Mouse (Mus musculus): ENCODE results near the gene Kcnk7. TPM values are rescaled to one million over a fixed set of nuclear protein-coding genes. Genes with fewer than 3 reads are reported as not detected.

Kcnk7 gene
- total RNA-seq, 1 experiment = 0.67 TPM

GRCm38 (mm10) chr19:5751742-5752141 lies 47.6 kb downstream of the Kcnk7 start:
- Histone ChIP-seq H3K4me3 (ENCODE audit: insufficient read depth in 1 of 2, low read depth in 1 of 2, low read length in 2 of 2, poor library complexity in 1 of 2, severe bottlenecking in 1 of 2) (no peak overlapping the region; a peak in 2 of 4 replicates), H3K27ac (ENCODE audit: insufficient read depth, low read depth, low read length, poor library complexity, severe bottlenecking) (no peak overlapping the region), H3K36me3 (ENCODE audit: control insufficient read depth, insufficient read depth, low read length, poor library complexity, severe bottlenecking) (no peaks in the 10 kb centered on the region), H3K9ac (ENCODE audit: insufficient read depth, low read depth, low read length, poor library complexity, severe bottlenecking) (0 out of 2 replicates have a peak overlapping the region, but pooled peaks have one; percentile 17), H3K9me3 (ENCODE audit: control insufficient read depth, insufficient read depth, low read depth, low read length) (no peaks in the 10 kb centered on the region), H3K4me1 (ENCODE audit: control insufficient read depth in 2 of 2, insufficient read depth in 2 of 2, low read length in 2 of 2, poor library complexity in 1 of 2) (peaks cover 3 to 22% of the 10 kb centered on the region in 2 experiments; a peak in 3 of 4 replicates)
- no peak for DNase-seq (ENCODE audit: low read depth, low spot score)
- in situ Hi-C loops (cut with MboI; ENCODE audit: low sequenced_read_pairs in 2 of 2, unreplicated experiment in 2 of 2) = no loop called here
- TF ChIP-seq CHD2 (IDR thresholded peaks at IDR 0.05; ENCODE audit: low read depth, low read length) (no peak), MAFK (IDR thresholded peaks at IDR 0.05; ENCODE audit: insufficient read depth, low read depth, low read length) (no peak), HCFC1 (IDR thresholded peaks at IDR 0.05; ENCODE audit: borderline replicate concordance, insufficient read depth, low read length) (no peak), ZNF384 (IDR thresholded peaks at IDR 0.05; ENCODE audit: low read depth, low read length) (no peak), ZC3H11A (IDR thresholded peaks at IDR 0.05; ENCODE audit: borderline replicate concordance, low read depth, low read length) (no peak)

GRCm38 (mm10) chr19:5756321-5756985 lies 52.3 kb downstream of the Kcnk7 start:
- in situ Hi-C loops (cut with MboI; ENCODE audit: low sequenced_read_pairs in 2 of 2, unreplicated experiment in 2 of 2) = no loop called here
- no peak for TF ChIP-seq CHD2 (IDR thresholded peaks at IDR 0.05; ENCODE audit: low read depth, low read length)
- TF ChIP-seq ZNF384 (IDR thresholded peaks at IDR 0.05; ENCODE audit: low read depth, low read length) = no peak
- no peak for TF ChIP-seq HCFC1 (IDR thresholded peaks at IDR 0.05; ENCODE audit: borderline replicate concordance, insufficient read depth, low read length)
- peaks cover 24% of the 10 kb centered on the region for H3K36me3 ChIP-seq (ENCODE audit: control insufficient read depth, insufficient read depth, low read length, poor library complexity, severe bottlenecking)
- peaks cover 3 to 16% of the 10 kb centered on the region in 2 experiments; a peak in 2 of 4 replicates for H3K4me1 ChIP-seq (ENCODE audit: control insufficient read depth in 2 of 2, insufficient read depth in 2 of 2, low read length in 2 of 2, poor library complexity in 1 of 2)
- H3K4me3 ChIP-seq (ENCODE audit: insufficient read depth in 1 of 2, low read depth in 1 of 2, low read length in 2 of 2, poor library complexity in 1 of 2, severe bottlenecking in 1 of 2) = peak overlapping the region; percentile 54
- no peak for DNase-seq (ENCODE audit: low read depth, low spot score)
- peak overlapping the region; percentile 33; the same call in 1 of the 2 replicates for H3K9ac ChIP-seq (ENCODE audit: insufficient read depth, low read depth, low read length, poor library complexity, severe bottlenecking)
- H3K9me3 ChIP-seq (ENCODE audit: control insufficient read depth, insufficient read depth, low read depth, low read length) = no peaks in the 10 kb centered on the region
- no peak overlapping the region for H3K27ac ChIP-seq (ENCODE audit: insufficient read depth, low read depth, low read length, poor library complexity, severe bottlenecking)

Other genes starting within 250 kb of the Kcnk7 start
- gene Ccdc85b, start 246.5 kb upstream of the Kcnk7 start, total RNA-seq (2012; rRNA removed) = 4.9 and 5.4 TPM in 2 replicates
- 52.4 and 62.0 TPM in 2 replicates for gene Fibp, start 243.8 kb upstream of the Kcnk7 start, total RNA-seq (2012; rRNA removed)
- gene Ctsw, start 235.9 kb upstream of the Kcnk7 start, total RNA-seq (2012; rRNA removed) = 4.5 and 11.7 TPM in 2 replicates
- 18.0 and 23.9 TPM in 2 replicates for gene Efemp2, start 230.4 kb upstream of the Kcnk7 start, total RNA-seq (2012; rRNA removed)
- gene Mus81, start 216.0 kb upstream of the Kcnk7 start, total RNA-seq (2012; rRNA removed) = 31.3 and 36.4 TPM in 2 replicates
- 775 and 955 TPM in 2 replicates for gene Cfl1, start 213.9 kb upstream of the Kcnk7 start, total RNA-seq (2012; rRNA removed)
- 1.7 and 1.8 TPM in 2 replicates for gene 1700020D05Rik, start 200.6 kb upstream of the Kcnk7 start, total RNA-seq (2012; rRNA removed)
- 3.3 and 5.0 TPM in 2 replicates for gene Snx32, start 193.8 kb upstream of the Kcnk7 start, total RNA-seq (2012; rRNA removed)
- gene Ovol1, start 143.7 kb upstream of the Kcnk7 start, total RNA-seq (2012; rRNA removed) = 0.58 and 1.1 TPM in 2 replicates
- 6.4 and 9.5 TPM in 2 replicates for gene Ap5b1, start 136.3 kb upstream of the Kcnk7 start, total RNA-seq (2012; rRNA removed)
- 87.9 and 99.5 TPM in 2 replicates for gene Rnaseh2c, start 102.5 kb upstream of the Kcnk7 start, total RNA-seq (2012; rRNA removed)
- gene Kat5, start 94.1 kb upstream of the Kcnk7 start, total RNA-seq (2012; rRNA removed) = 52.2 and 75.6 TPM in 2 replicates
- gene Rela, start 66.9 kb upstream of the Kcnk7 start, total RNA-seq (2012; rRNA removed) = 9.7 and 12.1 TPM in 2 replicates
- 10.5 and 14.5 TPM in 2 replicates for gene Sipa1, start 40.7 kb upstream of the Kcnk7 start, total RNA-seq (2012; rRNA removed)
- gene Map3k11, start 15.6 kb upstream of the Kcnk7 start, total RNA-seq (2012; rRNA removed) = 15.0 and 19.3 TPM in 2 replicates
- 63.9 and 98.9 TPM in 2 replicates for gene Pcnx3, start 15.5 kb upstream of the Kcnk7 start, total RNA-seq (2012; rRNA removed)
- 9.0 and 16.4 TPM in 2 replicates for gene Ehbp1l1, start 21.9 kb downstream of the Kcnk7 start, total RNA-seq (2012; rRNA removed)
- 12.3 and 16.4 TPM in 2 replicates for gene Fam89b, start 25.3 kb downstream of the Kcnk7 start, total RNA-seq (2012; rRNA removed)
- 7.0 and 7.8 TPM in 2 replicates for gene Ltbp3, start 36.5 kb downstream of the Kcnk7 start, total RNA-seq (2012; rRNA removed)
- 55.6 and 80.8 TPM in 2 replicates for gene Scyl1, start 67.1 kb downstream of the Kcnk7 start, total RNA-seq (2012; rRNA removed)
- 33.4 and 35.7 TPM in 2 replicates for gene Frmd8, start 170.9 kb downstream of the Kcnk7 start, total RNA-seq (2012; rRNA removed)
- gene Slc25a45, start 173.4 kb downstream of the Kcnk7 start, total RNA-seq (2012; rRNA removed) = 1.2 and 1.9 TPM in 2 replicates
- 2.1 and 2.2 TPM in 2 replicates for gene Tigd3, start 189.8 kb downstream of the Kcnk7 start, total RNA-seq (2012; rRNA removed)
- gene Dpf2, start 208.6 kb downstream of the Kcnk7 start, total RNA-seq (2012; rRNA removed) = 37.9 and 39.5 TPM in 2 replicates
- gene Cdc42ep2, start 220.4 kb downstream of the Kcnk7 start, total RNA-seq (2012; rRNA removed) = 0.42 and 0.76 TPM in 2 replicates